Mouse (Mus musculus) frontal cortex, postnatal 25 days (tissue): ENCODE data around the gene Atp1b2.
"Not testable (repeated sequence)": the region's sequence is repeated elsewhere in the genome, so short reads cannot be mapped to it uniquely, and the experiment has no call there.

Experiments used
- DNase-seq, 2 experiments: peaks; one replicate each; pipeline ENCODE4 v3.0.0; 2022; ENCODE audit warnings: low spot score in 2 of 2

Gene Atp1b2

GRCm38 (mm10) chr11:69605726-69606490 lies at the start of gene Atp1b2:
Atp1b2 (minus strand) TSS chr11:69605942.
- DNase-seq: peak; percentile 57 to 59

GRCm38 (mm10) chr11:69654760-69655159 lies 49.0 kb upstream of the Atp1b2 start:
- no peak for DNase-seq

- no peak for DNase-seq
Measured at GRCm38 (mm10) chr11:69653399-69653798, 47.7 kb upstream of the Atp1b2 start.

- no peak for DNase-seq
Measured at GRCm38 (mm10) chr11:69645860-69646259, 40.1 kb upstream of the Atp1b2 start.

GRCm38 (mm10) chr11:69635471-69635870 lies 29.7 kb upstream of the Atp1b2 start:
- no peak for DNase-seq

- DNase-seq: peak in 1 of 2 experiments; percentile 12
Measured at GRCm38 (mm10) chr11:69633128-69633866, 27.6 kb upstream of the Atp1b2 start.

- DNase-seq: peak; percentile 99 to 100
Measured at GRCm38 (mm10) chr11:69632284-69633089, 26.7 kb upstream of the Atp1b2 start, which contains the start of gene Fxr2. Fxr2 (plus strand) TSS chr11:69632990.

GRCm38 (mm10) chr11:69629802-69630201 lies 24.1 kb upstream of the Atp1b2 start:
- DNase-seq: no peak

GRCm38 (mm10) chr11:69628286-69628685 lies 22.5 kb upstream of the Atp1b2 start:
- DNase-seq: peak; percentile 58 to 65

- not testable (repeated sequence) for DNase-seq
Measured at GRCm38 (mm10) chr11:69624339-69624738, 18.6 kb upstream of the Atp1b2 start.

GRCm38 (mm10) chr11:69623006-69623405 lies 17.3 kb upstream of the Atp1b2 start:
- no peak for DNase-seq

GRCm38 (mm10) chr11:69622406-69622805 lies 16.7 kb upstream of the Atp1b2 start:
- DNase-seq: no peak

- DNase-seq: no peak
Measured at GRCm38 (mm10) chr11:69621571-69622268, 16.0 kb upstream of the Atp1b2 start, which contains the start of gene Sat2. Sat2 (plus strand) TSS chr11:69622024.

- DNase-seq: no peak
Measured at GRCm38 (mm10) chr11:69620394-69621081, 14.8 kb upstream of the Atp1b2 start.

GRCm38 (mm10) chr11:69617805-69618204 lies 12.1 kb upstream of the Atp1b2 start, which contains the start of gene Shbg:
Shbg (minus strand) TSS chr11:69617905.
- DNase-seq: no peak

GRCm38 (mm10) chr11:69616781-69617180 lies 11.0 kb upstream of the Atp1b2 start:
- no peak for DNase-seq

- DNase-seq: not testable (repeated sequence)
Measured at GRCm38 (mm10) chr11:69614257-69614588, 8.5 kb upstream of the Atp1b2 start.

GRCm38 (mm10) chr11:69613553-69614256 lies 8.0 kb upstream of the Atp1b2 start:
- DNase-seq: peak; percentile 59 to 75

- DNase-seq: no peak
Measured at GRCm38 (mm10) chr11:69610899-69611298, 5.2 kb upstream of the Atp1b2 start.

- no peak for DNase-seq
Measured at GRCm38 (mm10) chr11:69609416-69609815, 3.7 kb upstream of the Atp1b2 start.
